Mouse (Mus musculus) gonadal fat pad, adult 2 months (tissue): ENCODE results near the gene Taf5l. TPM values are rescaled to one million over a fixed set of nuclear protein-coding genes. Genes with fewer than 3 reads are reported as not detected.
A peak's percentile ranks its signal among the peaks of the same experiment; 100 is the strongest.
"Not testable (repeated sequence)": the region's sequence is repeated elsewhere in the genome, so short reads cannot be mapped to it uniquely, and the experiment has no call there.

Experiments
- DNase-seq: peaks from one replicate; pipeline ENCODE4 v3.0.0-alpha.2; 2012; ENCODE audit warnings: low read depth
- polyA plus RNA-seq: library from polyadenylated mRNA; depleted of rRNA; stranded (reverse); fragments of >200 nt; gene quantifications from 2 replicates; pipeline ENCODE4 v1.2.3, GENCODE M21; 2012

Gene Taf5l
- polyA plus RNA-seq, 1 experiment: 29.0 TPM

GRCm38 (mm10) chr8:124014299-124014698 lies 6.9 kb downstream of the Taf5l start:
- DNase-seq: not testable (repeated sequence)

- no peak for DNase-seq
Measured at GRCm38 (mm10) chr8:124011989-124012586, 9.1 kb downstream of the Taf5l start.

GRCm38 (mm10) chr8:124011580-124011979 lies 9.6 kb downstream of the Taf5l start:
- no peak for DNase-seq

- no peak for DNase-seq
Measured at GRCm38 (mm10) chr8:124007829-124008228, 13.4 kb downstream of the Taf5l start.

- DNase-seq: no peak
Measured at GRCm38 (mm10) chr8:124002546-124003108, 18.6 kb downstream of the Taf5l start.

GRCm38 (mm10) chr8:123999568-123999967 lies 21.6 kb downstream of the Taf5l start:
- no peak for DNase-seq

- DNase-seq: peak; percentile 86
Measured at GRCm38 (mm10) chr8:123993997-123994396, 27.2 kb downstream of the Taf5l start.

GRCm38 (mm10) chr8:123993597-123993996 lies 27.6 kb downstream of the Taf5l start:
- no peak for DNase-seq

- DNase-seq: no peak
Measured at GRCm38 (mm10) chr8:123992587-123992986, 28.6 kb downstream of the Taf5l start.

GRCm38 (mm10) chr8:123990277-123991049 lies 30.7 kb downstream of the Taf5l start:
- no peak for DNase-seq

- no peak for DNase-seq
Measured at GRCm38 (mm10) chr8:123989128-123989527, 32.1 kb downstream of the Taf5l start.

- no peak for DNase-seq
Measured at GRCm38 (mm10) chr8:123988605-123989038, 32.6 kb downstream of the Taf5l start.

- DNase-seq: no peak
Measured at GRCm38 (mm10) chr8:123982826-123983400, 38.3 kb downstream of the Taf5l start, which contains the start of gene Abcb10. Gene Abcb10, minus strand, starts transcription at chr8:123983122.

GRCm38 (mm10) chr8:123982291-123982793 lies 38.9 kb downstream of the Taf5l start:
- no peak for DNase-seq

- DNase-seq: no peak
Measured at GRCm38 (mm10) chr8:123981674-123982073, 39.5 kb downstream of the Taf5l start.

GRCm38 (mm10) chr8:123980239-123980638 lies 41.0 kb downstream of the Taf5l start:
- DNase-seq: no peak

- no peak for DNase-seq
Measured at GRCm38 (mm10) chr8:123978926-123979325, 42.3 kb downstream of the Taf5l start.

GRCm38 (mm10) chr8:123978166-123978838 lies 42.9 kb downstream of the Taf5l start:
- no peak for DNase-seq

- DNase-seq: no peak
Measured at GRCm38 (mm10) chr8:123977499-123977898, 43.7 kb downstream of the Taf5l start.

- no peak for DNase-seq
Measured at GRCm38 (mm10) chr8:123973495-123973894, 47.7 kb downstream of the Taf5l start.

- no peak for DNase-seq
Measured at GRCm38 (mm10) chr8:123966896-123967295, 54.3 kb downstream of the Taf5l start.

- no peak for DNase-seq
Measured at GRCm38 (mm10) chr8:123961371-123961770, 59.8 kb downstream of the Taf5l start.
